Mouse (Mus musculus): Measurements from ENCODE around the gene Tnfrsf14. TPM values are rescaled to one million over a fixed set of nuclear protein-coding genes. Genes with fewer than 3 reads are reported as not detected.

The Tnfrsf14 gene
- 49.5 and 51.7 TPM in 2 replicates for polyA plus RNA-seq (2015; fragmentation: Nextera tagmentation; extraction: Ambion mirVana)

DNA sequence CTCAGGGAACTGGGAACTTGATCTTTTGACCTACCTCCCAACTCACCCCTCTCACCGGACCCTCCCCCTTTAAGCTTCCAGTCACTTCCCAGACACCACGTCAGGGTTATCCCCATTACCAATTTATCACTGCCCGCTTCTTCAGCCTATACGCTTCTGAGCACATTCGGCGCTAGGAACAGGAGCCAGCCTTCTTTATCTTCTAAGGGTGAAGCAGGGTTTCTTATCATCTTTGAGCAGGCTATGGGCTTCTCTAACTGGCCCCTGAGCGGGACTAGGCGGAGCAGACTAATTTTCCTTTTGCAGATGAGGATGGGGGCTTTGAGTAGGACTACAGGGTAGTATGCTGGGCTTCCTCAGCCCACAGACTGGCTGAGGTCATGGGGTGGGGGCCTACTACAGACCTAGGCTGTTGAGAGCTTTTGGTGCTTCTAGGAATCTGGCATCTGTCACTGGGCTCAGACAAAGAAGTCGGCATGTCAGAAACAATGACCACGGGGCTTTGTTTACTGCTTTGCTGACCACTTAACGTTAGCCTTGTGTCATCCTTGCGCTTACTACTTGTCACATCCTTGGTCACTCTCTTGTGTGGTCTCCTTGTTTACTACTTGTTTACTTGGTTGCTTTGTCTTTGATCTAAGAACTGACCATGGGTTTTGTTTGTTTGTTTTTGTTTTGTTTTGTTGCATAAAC, at the start of gene Tnfrsf14:
Tnfrsf14 (minus strand) TSS at position 169 of the 693 bp plus-strand sequence.
- H3K4me1 ChIP-seq (replicated peaks): peaks cover 76% of the 10 kb centered on the region
- H3K9ac ChIP-seq: peak within 1 kb of the TSS; percentile 97
- H3K27ac ChIP-seq: peak within 1 kb of the TSS; percentile 99
- peak within 1 kb of the TSS; percentile 93 for H3K4me2 ChIP-seq
- DNase-seq (peak; percentile 79), ATAC-seq (ENCODE audit: low read depth) (peak; percentile 88)
- no peaks in the 10 kb centered on the region for H3K27me3 ChIP-seq
- 9% methylated on average over 12 of the region's 12 CpGs for WGBS (ENCODE audit: insufficient replicate concordance)
- peaks cover 40% of the 10 kb centered on the region for H3K36me3 ChIP-seq
- peak within 1 kb of the TSS; percentile 75 for H3K4me3 ChIP-seq (replicated peaks)
- no peaks in the 10 kb centered on the region for H3K9me3 ChIP-seq (replicated peaks)

DNA sequence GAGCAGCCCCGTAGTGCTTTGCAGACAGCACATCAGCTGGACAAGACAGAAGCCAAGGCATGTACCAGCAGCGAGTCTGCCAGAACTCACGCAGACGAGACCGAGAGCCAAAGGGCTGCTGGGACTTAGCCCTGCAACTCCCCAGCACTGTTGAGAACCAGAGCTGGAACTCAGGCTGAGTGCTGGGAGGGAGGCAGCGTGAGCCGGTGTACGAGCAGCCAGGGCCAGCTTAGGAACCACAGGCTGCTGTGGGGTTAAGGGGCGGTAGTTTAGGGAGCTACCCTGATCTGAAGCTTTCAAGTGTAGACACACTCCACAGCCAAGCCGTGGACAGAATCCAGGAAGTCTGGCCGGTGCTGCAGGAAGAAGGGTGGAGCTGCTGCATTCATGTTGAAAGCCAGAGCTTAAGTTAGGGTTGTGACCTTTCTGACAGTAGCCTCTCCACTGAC, 45.8 kb upstream of the Tnfrsf14 start:
- Histone ChIP-seq H3K4me1 (replicated peaks) (no peaks in the 10 kb centered on the region), H3K27me3 (no peaks in the 10 kb centered on the region), H3K4me3 (replicated peaks) (no peak overlapping the region), H3K9me3 (replicated peaks) (no peaks in the 10 kb centered on the region), H3K9ac (no peak overlapping the region), H3K27ac (no peak overlapping the region), H3K4me2 (no peak overlapping the region), H3K36me3 (peaks cover 100% of the 10 kb centered on the region)
- no peak for ATAC-seq (ENCODE audit: low read depth)
- WGBS (ENCODE audit: insufficient replicate concordance): 87% methylated on average over 11 of the region's 11 CpGs
- no peak for DNase-seq

DNA sequence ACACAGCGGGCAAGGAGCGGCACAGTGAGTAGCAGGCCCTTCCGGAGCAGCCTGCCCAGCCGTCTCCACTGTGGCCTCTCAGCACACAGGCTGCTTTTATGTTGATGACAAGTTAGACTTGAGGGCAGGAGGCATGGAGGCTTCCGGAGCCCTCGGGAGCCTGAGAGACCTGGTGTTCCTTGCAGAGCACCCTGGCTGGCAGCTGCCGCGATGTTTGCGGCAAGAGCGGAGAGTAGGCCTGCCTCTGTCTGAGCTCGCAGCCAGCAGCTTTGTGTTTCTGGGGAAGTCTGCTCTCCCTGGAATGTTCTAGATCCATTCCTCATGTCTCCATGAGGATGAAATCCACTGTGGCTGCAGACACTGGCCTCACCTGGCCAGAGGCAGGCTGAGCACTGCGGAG, 44.2 kb upstream of the Tnfrsf14 start:
- no peaks in the 10 kb centered on the region for H3K9me3 ChIP-seq (replicated peaks)
- no peak overlapping the region for H3K4me3 ChIP-seq (replicated peaks)

DNA sequence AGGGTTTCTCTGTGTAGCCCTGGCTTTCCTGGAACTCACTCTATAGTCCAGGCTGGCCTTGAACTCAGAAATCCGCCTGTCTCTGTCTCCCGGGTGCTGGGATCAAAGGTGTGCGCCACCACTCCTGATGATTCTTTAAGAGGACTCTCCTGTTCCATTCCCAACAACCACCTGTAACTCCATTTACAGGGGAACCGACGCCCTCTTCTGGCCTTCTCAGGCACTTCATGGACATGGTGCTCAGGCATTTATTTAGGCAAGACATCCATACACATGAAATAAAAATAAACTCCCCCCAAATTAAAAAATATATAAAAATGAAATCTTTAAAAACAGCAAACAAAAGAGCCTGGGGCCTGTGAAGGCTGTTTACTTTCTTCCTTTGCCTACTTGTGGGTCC, 38.8 kb upstream of the Tnfrsf14 start:
- Histone ChIP-seq H3K4me2 (no peak overlapping the region), H3K36me3 (peaks cover 64% of the 10 kb centered on the region), H3K9me3 (replicated peaks) (no peaks in the 10 kb centered on the region), H3K4me1 (replicated peaks) (peaks cover 48% of the 10 kb centered on the region), H3K4me3 (replicated peaks) (no peak overlapping the region), H3K27me3 (peaks cover 16% of the 10 kb centered on the region), H3K9ac (0 out of 2 replicates have a peak overlapping the region, but pooled peaks have one; percentile 5), H3K27ac (no peak overlapping the region; the same call in 1 of the 2 replicates)
- WGBS (ENCODE audit: insufficient replicate concordance): 62% methylated on average over 5 of the region's 5 CpGs
- ATAC-seq (ENCODE audit: low read depth): no peak
- no peak for DNase-seq

More for the DNA sequence above, 44.2 kb upstream of the Tnfrsf14 start:
- Histone ChIP-seq H3K27ac (no peak overlapping the region), H3K36me3 (peaks cover 99% of the 10 kb centered on the region), H3K9ac (no peak overlapping the region), H3K27me3 (no peaks in the 10 kb centered on the region), H3K4me1 (replicated peaks) (peaks cover 9% of the 10 kb centered on the region), H3K4me2 (no peak overlapping the region)
- 96% methylated on average over 12 of the region's 12 CpGs for WGBS (ENCODE audit: insufficient replicate concordance)
- no peak for DNase-seq
- no peak for ATAC-seq (ENCODE audit: low read depth)

DNA sequence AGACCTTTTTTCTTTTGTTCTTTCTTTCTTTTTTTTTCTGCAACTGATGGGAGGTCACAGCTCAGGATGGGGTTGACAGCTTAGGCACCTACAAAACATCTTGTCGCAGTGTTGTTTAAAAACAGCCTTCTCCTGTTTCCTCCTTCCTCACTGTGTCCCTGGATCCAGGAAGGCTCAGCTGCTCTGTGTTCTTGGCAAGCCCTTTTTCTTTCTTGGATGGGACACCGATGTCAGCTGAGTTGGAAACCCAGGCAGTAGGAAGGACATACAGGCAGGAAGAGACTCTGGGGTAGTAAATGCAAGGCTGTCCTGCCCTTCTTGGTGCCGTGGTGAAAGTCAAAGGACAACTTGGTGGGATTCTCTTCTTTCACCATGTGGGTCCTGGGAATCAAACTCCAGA, 37.5 kb upstream of the Tnfrsf14 start:
- Histone ChIP-seq H3K27me3 (peaks cover 29% of the 10 kb centered on the region), H3K4me3 (replicated peaks) (peak overlapping the region; percentile 96), H3K27ac (peak overlapping the region; percentile 97), H3K4me2 (peak overlapping the region; percentile 81), H3K4me1 (replicated peaks) (peaks cover 60% of the 10 kb centered on the region), H3K36me3 (peaks cover 51% of the 10 kb centered on the region), H3K9me3 (replicated peaks) (no peaks in the 10 kb centered on the region), H3K9ac (peak overlapping the region; percentile 99)
- ATAC-seq (ENCODE audit: low read depth) (no peak), DNase-seq (no peak)
- WGBS (ENCODE audit: insufficient replicate concordance): 81% methylated on average over 3 of the region's 3 CpGs

DNA sequence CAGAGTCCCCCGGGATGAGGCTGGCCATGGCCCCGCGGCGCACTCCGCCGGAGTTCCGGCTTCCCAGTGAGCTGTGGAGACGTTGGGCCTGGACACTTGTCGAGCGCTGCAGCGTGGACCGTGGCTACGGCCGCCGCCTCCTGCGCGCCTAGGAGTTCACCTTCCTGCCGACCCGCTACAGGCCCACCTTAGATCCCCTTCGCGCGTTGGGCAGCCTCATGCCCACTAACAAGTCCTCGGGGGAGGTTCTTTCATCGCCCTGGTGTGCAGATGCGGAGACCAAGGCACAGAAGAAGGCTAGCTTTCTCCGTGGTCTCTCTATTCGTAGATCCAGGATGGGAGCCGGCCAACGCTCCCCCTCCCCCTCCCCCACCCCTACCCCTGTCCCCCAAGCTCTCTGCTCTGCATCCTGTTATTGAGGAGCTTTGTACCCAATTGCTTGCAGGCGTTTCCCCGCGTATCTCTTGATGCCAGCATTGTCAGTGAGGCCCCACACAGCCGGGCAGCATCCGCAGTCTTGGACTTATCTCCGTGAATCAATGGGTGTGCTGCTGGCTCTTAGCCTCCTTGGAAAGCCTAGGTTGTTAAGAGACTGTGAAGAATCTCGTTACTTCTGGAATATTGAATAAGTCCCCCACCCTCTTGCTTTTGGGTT, 36.3 kb upstream of the Tnfrsf14 start:
- Histone ChIP-seq H3K4me2 (peak overlapping the region; percentile 81), H3K9me3 (replicated peaks) (no peaks in the 10 kb centered on the region), H3K4me3 (replicated peaks) (peak overlapping the region; percentile 96), H3K4me1 (replicated peaks) (peaks cover 67% of the 10 kb centered on the region), H3K27ac (peak overlapping the region; percentile 97), H3K27me3 (peaks cover 40% of the 10 kb centered on the region), H3K9ac (peak overlapping the region; percentile 99), H3K36me3 (peaks cover 39% of the 10 kb centered on the region)
- WGBS (ENCODE audit: insufficient replicate concordance): under 1% methylated on average over 36 of the region's 36 CpGs
- peak; percentile 77 for DNase-seq
- peak; percentile 78 for ATAC-seq (ENCODE audit: low read depth)

DNA sequence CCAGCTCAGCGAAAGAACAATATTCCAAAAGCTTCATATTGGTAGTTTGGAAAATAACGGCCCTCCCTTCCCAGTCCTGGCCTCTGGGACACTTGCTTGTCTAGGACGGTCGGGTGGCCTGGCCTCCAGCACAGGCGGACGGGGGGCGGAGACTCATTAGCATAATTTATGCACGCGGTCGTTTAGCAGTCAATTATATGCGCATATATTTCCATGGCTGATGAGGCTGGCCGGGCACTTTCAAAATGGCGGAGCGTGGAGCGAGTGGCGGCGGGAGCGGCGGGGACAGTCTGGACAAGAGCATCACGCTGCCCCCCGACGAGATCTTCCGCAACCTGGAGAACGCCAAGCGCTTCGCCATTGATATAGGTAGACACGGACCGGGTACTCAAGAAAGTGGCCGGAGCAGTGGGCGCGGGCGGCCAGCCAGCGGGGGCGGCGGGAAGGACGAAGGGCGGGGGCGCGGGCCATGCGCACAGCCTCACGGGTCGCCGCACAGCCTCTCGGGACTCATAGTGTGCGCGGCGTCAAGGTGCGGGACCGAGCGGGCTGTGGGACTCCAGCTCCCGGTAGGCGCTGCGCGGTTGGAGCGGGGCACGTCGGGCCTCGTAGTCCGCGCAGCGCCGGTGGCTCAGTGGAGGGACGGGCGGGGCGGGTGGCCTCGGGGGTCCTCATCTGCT, 35.7 kb upstream of the Tnfrsf14 start, which contains the start of gene Pank4:
Pank4 (plus strand) TSS at position 223 of the 680 bp plus-strand sequence.
- no peaks in the 10 kb centered on the region for H3K9me3 ChIP-seq (replicated peaks)
- H3K27me3 ChIP-seq: peaks cover 47% of the 10 kb centered on the region
- peak within 1 kb of the TSS; percentile 81 for H3K4me2 ChIP-seq
- peak within 1 kb of the TSS; percentile 97 for H3K27ac ChIP-seq
- H3K36me3 ChIP-seq: peaks cover 33% of the 10 kb centered on the region
- peak within 1 kb of the TSS; percentile 99 for H3K9ac ChIP-seq
- WGBS (ENCODE audit: insufficient replicate concordance): under 1% methylated on average over 59 of the region's 66 CpGs
- peaks cover 67% of the 10 kb centered on the region for H3K4me1 ChIP-seq (replicated peaks)
- DNase-seq: peak; percentile 82
- ATAC-seq (ENCODE audit: low read depth): peak; percentile 86
- H3K4me3 ChIP-seq (replicated peaks): peak within 1 kb of the TSS; percentile 96

DNA sequence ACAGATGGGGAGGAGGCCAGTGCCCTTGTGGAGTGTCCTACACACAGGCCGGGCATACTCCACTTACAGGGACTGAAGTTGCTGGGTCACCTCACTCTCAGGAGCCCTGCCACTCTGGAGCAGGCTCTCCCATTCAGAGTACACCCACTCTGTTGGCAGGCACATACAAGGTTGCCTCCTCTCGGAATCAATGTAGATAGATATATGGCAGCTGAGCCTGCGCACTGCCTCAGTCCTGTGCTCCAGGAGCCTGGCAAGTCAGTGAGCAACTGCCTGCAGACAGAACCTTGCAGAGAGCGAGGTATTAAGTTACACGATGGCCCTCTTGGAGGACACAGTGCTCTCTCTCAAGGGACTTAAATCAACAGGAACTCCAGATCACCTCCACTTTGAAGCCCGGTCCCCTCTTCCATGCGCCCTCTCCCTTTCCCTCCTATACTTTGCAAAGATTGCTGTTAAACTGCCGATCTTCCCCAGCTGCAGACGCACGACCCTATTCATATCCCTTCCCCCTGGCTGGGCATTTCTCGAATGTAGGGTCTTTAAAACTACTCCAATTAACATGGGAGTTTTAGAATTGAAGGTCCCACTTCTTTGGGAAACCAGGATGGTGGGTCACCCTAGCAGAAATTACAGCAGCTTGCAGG, 35.0 kb upstream of the Tnfrsf14 start:
- WGBS (ENCODE audit: insufficient replicate concordance): 52% methylated on average over 11 of the region's 11 CpGs
- ATAC-seq (ENCODE audit: low read depth): no peak
- Histone ChIP-seq H3K9ac (peak overlapping the region; percentile 99), H3K4me2 (peak overlapping the region; percentile 81), H3K4me1 (replicated peaks) (peaks cover 68% of the 10 kb centered on the region), H3K27ac (no peak overlapping the region), H3K4me3 (replicated peaks) (peak overlapping the region; percentile 96), H3K27me3 (peaks cover 54% of the 10 kb centered on the region), H3K36me3 (peaks cover 27% of the 10 kb centered on the region), H3K9me3 (replicated peaks) (no peaks in the 10 kb centered on the region)
- DNase-seq: no peak

DNA sequence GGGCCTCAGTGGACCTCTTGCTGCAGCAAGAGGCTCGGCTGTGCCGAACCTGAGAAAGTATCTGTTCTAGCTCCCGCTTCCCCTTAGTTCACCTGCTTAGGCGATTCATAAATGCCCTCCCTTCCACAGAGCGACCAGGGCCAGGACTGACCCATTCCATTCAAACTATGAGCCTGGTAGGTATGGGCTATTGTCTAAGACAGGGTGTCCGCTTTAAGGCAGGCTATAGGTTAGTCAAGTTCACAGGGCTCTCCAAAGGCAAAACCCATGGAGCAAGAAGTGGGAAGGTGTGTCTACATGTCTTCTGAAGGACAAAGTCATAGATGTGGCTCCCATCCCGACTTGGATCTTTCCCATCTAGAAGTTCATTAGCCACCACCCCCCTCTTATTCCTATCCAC, 34.3 kb upstream of the Tnfrsf14 start:
- Histone ChIP-seq H3K9me3 (replicated peaks) (no peaks in the 10 kb centered on the region), H3K9ac (no peak overlapping the region), H3K27ac (no peak overlapping the region), H3K4me1 (replicated peaks) (peaks cover 66% of the 10 kb centered on the region), H3K36me3 (peaks cover 20% of the 10 kb centered on the region), H3K27me3 (peaks cover 61% of the 10 kb centered on the region), H3K4me3 (replicated peaks) (no peak overlapping the region), H3K4me2 (no peak overlapping the region)
- WGBS (ENCODE audit: insufficient replicate concordance): 72% methylated on average over 7 of the region's 7 CpGs
- no peak for ATAC-seq (ENCODE audit: low read depth)
- no peak for DNase-seq

DNA sequence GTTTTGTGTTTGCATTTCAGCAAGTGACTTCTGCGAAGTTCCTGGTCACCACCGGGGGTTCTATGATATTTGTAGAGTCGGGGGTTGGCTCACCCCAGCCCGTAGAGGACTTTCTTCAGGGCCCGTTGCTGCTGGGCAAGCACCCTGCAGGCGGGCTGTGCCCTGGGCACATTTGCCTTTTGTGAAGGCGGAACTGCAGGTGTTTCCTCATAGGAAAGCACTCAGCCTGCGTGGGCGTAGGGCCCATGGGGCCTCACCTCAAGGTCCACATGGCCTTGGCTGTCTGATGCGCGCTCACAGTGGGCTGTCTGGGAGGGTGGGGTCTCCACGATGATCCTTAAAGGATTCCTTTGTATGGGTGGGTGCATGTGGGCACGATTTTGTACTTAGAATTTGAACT, 33.5 kb upstream of the Tnfrsf14 start:
- Histone ChIP-seq H3K36me3 (peaks cover 14% of the 10 kb centered on the region), H3K9ac (no peak overlapping the region), H3K27me3 (peaks cover 68% of the 10 kb centered on the region), H3K27ac (no peak overlapping the region), H3K4me2 (peak overlapping the region; percentile 61; the same call in 1 of the 2 replicates), H3K4me3 (replicated peaks) (peak overlapping the region; percentile 46), H3K9me3 (replicated peaks) (no peaks in the 10 kb centered on the region), H3K4me1 (replicated peaks) (peaks cover 59% of the 10 kb centered on the region)
- no peak for DNase-seq
- 24% methylated on average over 13 of the region's 13 CpGs for WGBS (ENCODE audit: insufficient replicate concordance)
- ATAC-seq (ENCODE audit: low read depth): no peak
